Mouse (Mus musculus) urinary bladder, postnatal 4 days (tissue): Measurements from ENCODE around the gene Atcay.

Source experiments
- DNase-seq, 2 experiments: peaks; one replicate each; pipeline ENCODE4 v3.0.0; 2021 to 2022; ENCODE audit warnings: low spot score in 2 of 2

Gene Atcay

GRCm38 (mm10) chr10:81230438-81231332, at the start of gene Atcay:
Gene Atcay (minus strand): TSS chr10:81230833.
- no peak for DNase-seq

GRCm38 (mm10) chr10:81279496-81279895, 48.9 kb upstream of the Atcay start:
- no peak for DNase-seq

- DNase-seq = no peak
Measured at GRCm38 (mm10) chr10:81277676-81278075, 47.0 kb upstream of the Atcay start.

GRCm38 (mm10) chr10:81273842-81274241, 43.2 kb upstream of the Atcay start:
- no peak for DNase-seq

- DNase-seq = no peak
Measured at GRCm38 (mm10) chr10:81272356-81272755, 41.7 kb upstream of the Atcay start.

- DNase-seq = no peak
Measured at GRCm38 (mm10) chr10:81268643-81269412, 38.2 kb upstream of the Atcay start.

- DNase-seq = peak; percentile 74 to 77
Measured at GRCm38 (mm10) chr10:81268056-81268455, 37.4 kb upstream of the Atcay start.

GRCm38 (mm10) chr10:81266211-81267105, 35.8 kb upstream of the Atcay start, which contains the start of the genes Mrpl54 and Apba3:
Gene Mrpl54 (minus strand): TSS chr10:81266934.
Gene Apba3 (plus strand): TSS chr10:81266960.
- DNase-seq = peak; percentile 94

GRCm38 (mm10) chr10:81265540-81265939, 34.9 kb upstream of the Atcay start:
- no peak for DNase-seq

- DNase-seq = no peak
Measured at GRCm38 (mm10) chr10:81261025-81261424, 30.4 kb upstream of the Atcay start.

GRCm38 (mm10) chr10:81259225-81259884, 28.7 kb upstream of the Atcay start:
- no peak for DNase-seq

- DNase-seq = no peak
Measured at GRCm38 (mm10) chr10:81257158-81258039, 26.8 kb upstream of the Atcay start.

GRCm38 (mm10) chr10:81254886-81255285, 24.3 kb upstream of the Atcay start:
- DNase-seq = no peak

- no peak for DNase-seq
Measured at GRCm38 (mm10) chr10:81252424-81253419, 22.1 kb upstream of the Atcay start, which contains the start of gene Matk. Gene Matk (plus strand): TSS chr10:81252935.

GRCm38 (mm10) chr10:81249442-81249841, 18.8 kb upstream of the Atcay start:
- no peak for DNase-seq

- no peak for DNase-seq
Measured at GRCm38 (mm10) chr10:81247804-81248203, 17.2 kb upstream of the Atcay start.

GRCm38 (mm10) chr10:81245166-81245565, 14.5 kb upstream of the Atcay start:
- no peak for DNase-seq

GRCm38 (mm10) chr10:81244595-81244994, 14.0 kb upstream of the Atcay start:
- DNase-seq = peak; percentile 62 to 85

- no peak for DNase-seq
Measured at GRCm38 (mm10) chr10:81244146-81244545, 13.5 kb upstream of the Atcay start.
